Mouse (Mus musculus) CH12F3 (cell line): ENCODE results near the gene Spata46.

Experiments used
- in situ Hi-C: fragments of 300-500 bp; cut with MboI; formaldehyde crosslinking; loops from 2 replicates; pipeline ENCODE4 v1.14.3; 2020; ENCODE audit warnings: low sequenced_read_pairs

The Spata46 gene

GRCm38 (mm10) chr1:170339943-170340342 is 31.3 kb downstream of the Spata46 start:
- in situ Hi-C loops = no loop called here

GRCm38 (mm10) chr1:170343081-170343480 is 34.5 kb downstream of the Spata46 start:
- in situ Hi-C loops = no loop called here

DNA sequence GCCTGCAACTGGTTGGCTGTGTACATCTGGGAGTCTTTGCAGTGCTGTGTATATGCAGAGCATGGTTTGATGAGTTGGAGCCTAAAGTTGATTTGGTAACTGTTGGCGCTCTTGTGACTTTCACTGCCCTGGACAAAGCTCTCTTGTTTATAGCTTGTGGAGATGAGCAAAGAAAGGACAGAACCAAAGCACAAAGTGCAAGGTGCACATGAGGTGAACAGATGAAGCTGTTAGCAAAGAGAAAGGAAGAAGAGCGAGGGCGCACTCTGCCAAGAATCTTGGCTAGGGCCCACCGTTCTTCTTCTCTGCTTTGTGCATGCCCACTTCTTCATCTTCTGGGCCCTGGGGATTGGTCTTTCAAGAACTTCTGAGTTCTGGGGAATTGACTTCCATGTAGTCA is 35.3 kb downstream of the Spata46 start:
- in situ Hi-C loops = no loop called here

GRCm38 (mm10) chr1:170346266-170346665 is 37.7 kb downstream of the Spata46 start:
- in situ Hi-C loops = no loop called here

DNA sequence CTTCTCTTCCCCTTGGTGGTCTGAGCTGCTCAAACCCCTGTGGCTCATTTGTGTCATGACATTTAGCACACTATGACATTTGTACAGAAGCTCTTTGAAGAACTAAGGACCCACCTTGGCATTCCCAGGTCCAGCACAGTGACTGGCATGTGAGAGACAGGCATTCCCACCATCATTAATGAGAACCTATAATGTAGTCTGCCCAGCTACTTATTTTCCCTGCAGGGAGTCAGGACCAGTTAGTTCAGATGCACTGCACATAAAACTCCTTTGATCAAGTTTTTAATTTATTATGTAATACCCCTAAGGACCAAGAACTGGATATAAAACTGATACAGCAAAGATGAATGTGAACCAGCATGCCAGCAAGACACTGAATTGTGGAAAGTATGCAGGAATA is 42.5 kb downstream of the Spata46 start:
- in situ Hi-C loops = no loop called here

DNA sequence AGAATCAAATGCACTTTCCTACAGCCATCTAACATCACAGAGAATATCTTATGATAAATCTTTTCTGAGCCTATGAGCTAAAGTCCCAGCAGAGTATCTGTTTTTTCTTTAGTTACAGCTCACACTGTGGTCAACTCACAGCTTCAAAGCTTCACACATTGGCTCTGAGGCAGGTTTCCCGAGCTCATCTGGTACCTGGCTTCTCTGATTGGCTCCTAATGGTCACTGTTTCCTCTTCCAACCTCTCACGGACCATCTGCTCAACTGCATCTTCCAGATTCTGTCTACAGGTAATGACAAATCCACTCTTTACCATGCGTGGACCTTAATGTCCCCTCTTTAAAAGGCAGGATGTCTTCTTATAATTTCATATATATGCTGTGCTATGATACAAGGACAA is 44.7 kb downstream of the Spata46 start:
- in situ Hi-C loops = no loop called here

GRCm38 (mm10) chr1:170360183-170360915 is 51.7 kb downstream of the Spata46 start:
- in situ Hi-C loops = no loop called here
